Mouse (Mus musculus) myocyte (in vitro differentiated cells): ENCODE measurements around the gene Prickle4.

Experiments
- CEBPB ChIP-seq: IDR thresholded peaks from 2 replicates; pipeline ENCODE4 v1.6.1; 2011; ENCODE audit warnings: mild to moderate bottlenecking, moderate library complexity; ENCODE audit not compliant: poor library complexity, insufficient read depth, severe bottlenecking
- E2F4 ChIP-seq: IDR thresholded peaks from one replicate; pipeline ENCODE4 v1.6.1; 2011; ENCODE audit warnings: mild to moderate bottlenecking, control low read depth, moderate library complexity; ENCODE audit not compliant: insufficient read depth
- MAX ChIP-seq: IDR thresholded peaks from one replicate; pipeline ENCODE4 v1.6.1; 2011; ENCODE audit warnings: low read depth, mild to moderate bottlenecking, control low read depth
- POLR2AphosphoS2 ChIP-seq: IDR thresholded peaks from one replicate; pipeline ENCODE4 v1.6.1; 2011; ENCODE audit warnings: low read depth, control low read depth; ENCODE audit not compliant: insufficient read length

GRCm38 (mm10) chr17:47712889-47713571, 18.5 kb upstream of the Prickle4 start:
- TF ChIP-seq MAX (no peak), CEBPB (no peak), POLR2AphosphoS2 (no peak), E2F4 (no peak)
